Mouse (Mus musculus) hindbrain, embryonic 14.5 days (tissue): ENCODE data around the gene Copz1. TPM values are rescaled to one million over a fixed set of nuclear protein-coding genes. Genes with fewer than 3 reads are reported as not detected.

Source experiments
- ATAC-seq: fragments of 200-750 bp; cut with Nextera tagmentation; 2 replicates; pipeline ENCODE4 v1.8.0; 2017; ENCODE audit warnings: moderate number of reproducible peaks, mild to moderate bottlenecking, moderate TSS enrichment, moderate library complexity; ENCODE audit not compliant: low FRiP score
- DNase-seq: peaks from one replicate; pipeline ENCODE4 v3.0.0-alpha.2; 2015; ENCODE audit warnings: low spot score
- H3K27ac ChIP-seq: fragments of 300-500 bp; sonication (generic); 2 replicates; pipeline ENCODE4 v1.5.1; 2014; ENCODE audit warnings: mild to moderate bottlenecking, moderate library complexity
- H3K27me3 ChIP-seq: fragments of 300-500 bp; sonication (generic); 2 replicates; pipeline ENCODE4 v1.6.1; 2014; ENCODE audit warnings: mild to moderate bottlenecking, low read length, mixed read lengths; ENCODE audit not compliant: control insufficient read depth, insufficient read depth
- H3K36me3 ChIP-seq: fragments of 300-500 bp; sonication (generic); replicated peaks from 2 replicates; pipeline ENCODE4 v1.6.1; 2014; ENCODE audit not compliant: control insufficient read depth, insufficient read depth
- H3K4me1 ChIP-seq: fragments of 300-500 bp; sonication (generic); replicated peaks from 2 replicates; pipeline ENCODE4 v1.6.1; 2014; ENCODE audit warnings: antibody characterized with exemption, low read length, mixed read lengths; ENCODE audit not compliant: control insufficient read depth, insufficient read depth
- H3K4me2 ChIP-seq: fragments of 300-500 bp; sonication (generic); replicated peaks from 2 replicates; pipeline ENCODE4 v1.6.1; 2014; ENCODE audit warnings: mild to moderate bottlenecking, moderate library complexity
- H3K4me3 ChIP-seq: fragments of 300-500 bp; sonication (generic); replicated peaks from 2 replicates; pipeline ENCODE4 v1.5.1; 2014; ENCODE audit warnings: mild to moderate bottlenecking, low read length
- H3K9ac ChIP-seq: fragments of 300-500 bp; sonication (generic); 2 replicates; pipeline ENCODE4 v1.6.1; 2014
- H3K9me3 ChIP-seq: fragments of 300-500 bp; sonication (generic); 2 replicates; pipeline ENCODE4 v1.6.1; 2016; ENCODE audit warnings: low read length; ENCODE audit not compliant: control insufficient read depth
- WGBS: fragments of 180-500 bp; shearing (Covaris S2); extraction: QIAGEN DNeasy Blood & Tissue Kit; methylation state at CpG from one replicate; pipeline ENCODE4 v1.1.7; 2014; 5-methylcytosine and 5-hydroxymethylcytosine counted together
- polyA plus RNA-seq: library from polyadenylated mRNA; unstranded; fragments of >200 nt; fragmentation: Nextera tagmentation; extraction: Ambion mirVana; gene quantifications from 2 replicates; pipeline ENCODE4 v1.2.1, GENCODE M21; 2014

Copz1 gene
- polyA plus RNA-seq, 1 experiment from 2014 or later = 214 TPM

GRCm38 (mm10) chr15:103297313-103297712 lies 24.8 kb downstream of the Copz1 start:
- no peaks in the 10 kb centered on the region for H3K27me3 ChIP-seq
- no peaks in the 10 kb centered on the region for H3K9me3 ChIP-seq
- WGBS = 37% methylated on average over 6 of the region's 6 CpGs
- DNase-seq (no peak), ATAC-seq (no peak; the same call in 1 of the 2 replicates)
- peaks cover 71% of the 10 kb centered on the region for H3K4me1 ChIP-seq
- peak overlapping the region; percentile 98 for H3K27ac ChIP-seq
- H3K4me3 ChIP-seq = no peak overlapping the region
- peaks cover 24% of the 10 kb centered on the region for H3K36me3 ChIP-seq
- no peak overlapping the region for H3K4me2 ChIP-seq
- no peak overlapping the region; the same call in 1 of the 2 replicates for H3K9ac ChIP-seq

DNA sequence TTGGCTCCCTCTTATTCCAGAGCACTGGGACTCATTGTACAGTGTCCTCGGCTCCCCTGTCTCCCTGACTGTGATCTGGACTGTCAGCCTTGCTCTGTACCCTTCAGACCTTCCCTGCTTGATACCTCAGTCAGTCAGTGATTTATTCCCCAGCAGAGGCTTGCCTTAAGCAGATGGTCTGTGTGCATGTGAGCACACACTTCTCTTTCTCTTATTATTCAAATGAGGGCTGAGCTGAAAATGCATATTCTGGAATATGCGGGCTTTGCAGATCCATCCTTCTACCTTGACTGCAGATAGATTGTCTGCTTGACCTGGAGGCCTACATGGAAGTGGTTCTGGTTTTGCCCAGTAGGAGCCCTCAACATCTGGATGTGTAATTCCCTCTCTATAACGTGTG lies 25.5 kb downstream of the Copz1 start:
- H3K9ac ChIP-seq = 0 out of 2 replicates have a peak overlapping the region, but pooled peaks have one; percentile 5
- DNase-seq (no peak), ATAC-seq (no peak)
- H3K27ac ChIP-seq = peak overlapping the region; percentile 98
- H3K36me3 ChIP-seq = peaks cover 17% of the 10 kb centered on the region
- H3K4me3 ChIP-seq = no peak overlapping the region
- 42% methylated on average over 3 of the region's 3 CpGs for WGBS
- H3K4me1 ChIP-seq = peaks cover 78% of the 10 kb centered on the region
- H3K9me3 ChIP-seq = no peaks in the 10 kb centered on the region
- H3K4me2 ChIP-seq = 0 out of 2 replicates have a peak overlapping the region, but pooled peaks have one; percentile 12
- no peaks in the 10 kb centered on the region for H3K27me3 ChIP-seq

- ATAC-seq (no peak), DNase-seq (no peak)
- Histone ChIP-seq H3K27ac (peak overlapping the region; percentile 98), H3K4me3 (no peak overlapping the region), H3K9ac (peak overlapping the region; percentile 58), H3K4me1 (peaks cover 88% of the 10 kb centered on the region), H3K9me3 (no peaks in the 10 kb centered on the region), H3K36me3 (peaks cover 8% of the 10 kb centered on the region), H3K4me2 (peak overlapping the region; percentile 46), H3K27me3 (no peaks in the 10 kb centered on the region)
- WGBS = 72% methylated on average over 5 of the region's 5 CpGs
Observed at GRCm38 (mm10) chr15:103298861-103299616, 26.5 kb downstream of the Copz1 start.

GRCm38 (mm10) chr15:103299644-103300043 lies 27.1 kb downstream of the Copz1 start:
- Histone ChIP-seq H3K4me2 (peak overlapping the region; percentile 46), H3K4me1 (peaks cover 94% of the 10 kb centered on the region), H3K9ac (peak overlapping the region; percentile 58), H3K27me3 (no peaks in the 10 kb centered on the region), H3K27ac (peak overlapping the region; percentile 98), H3K36me3 (peaks cover 8% of the 10 kb centered on the region; the same call in 1 of the 2 replicates), H3K9me3 (no peaks in the 10 kb centered on the region), H3K4me3 (peak overlapping the region; percentile 12; the same call in 1 of the 2 replicates)
- WGBS = 12% methylated on average over 8 of the region's 8 CpGs
- DNase-seq (peak; percentile 52), ATAC-seq (no peak; the same call in 1 of the 2 replicates)

GRCm38 (mm10) chr15:103300067-103300471 lies 27.6 kb downstream of the Copz1 start:
- Histone ChIP-seq H3K9me3 (no peaks in the 10 kb centered on the region), H3K4me1 (peaks cover 97% of the 10 kb centered on the region), H3K4me3 (peak overlapping the region; percentile 12; the same call in 1 of the 2 replicates), H3K36me3 (peaks cover 8% of the 10 kb centered on the region; the same call in 1 of the 2 replicates), H3K4me2 (peak overlapping the region; percentile 46), H3K27me3 (no peaks in the 10 kb centered on the region), H3K9ac (peak overlapping the region; percentile 58), H3K27ac (peak overlapping the region; percentile 98)
- WGBS = 2% methylated on average over 18 of the region's 18 CpGs
- peak; percentile 69 for ATAC-seq
- peak; percentile 85 for DNase-seq

GRCm38 (mm10) chr15:103300560-103300959 lies 28.0 kb downstream of the Copz1 start:
- no peaks in the 10 kb centered on the region for H3K9me3 ChIP-seq
- WGBS = 8% methylated on average over 2 of the region's 2 CpGs
- DNase-seq (no peak), ATAC-seq (no peak)
- peaks cover 3% of the 10 kb centered on the region; the same call in 1 of the 2 replicates for H3K36me3 ChIP-seq
- no peaks in the 10 kb centered on the region for H3K27me3 ChIP-seq
- peak overlapping the region; percentile 98 for H3K27ac ChIP-seq
- H3K4me1 ChIP-seq = peaks cover 94% of the 10 kb centered on the region
- peak overlapping the region; percentile 58 for H3K9ac ChIP-seq
- H3K4me2 ChIP-seq = peak overlapping the region; percentile 46
- 0 out of 2 replicates have a peak overlapping the region, but pooled peaks have one; percentile 12 for H3K4me3 ChIP-seq

GRCm38 (mm10) chr15:103301046-103301445 lies 28.5 kb downstream of the Copz1 start:
- 11% methylated on average over 2 of the region's 2 CpGs for whole genome bisulfite sequencing
- no peaks in the 10 kb centered on the region; the same call in 1 of the 2 replicates for H3K36me3 ChIP-seq
- H3K4me2 ChIP-seq = peak overlapping the region; percentile 46
- peak overlapping the region; percentile 58 for H3K9ac ChIP-seq
- no peaks in the 10 kb centered on the region for H3K9me3 ChIP-seq
- DNase-seq (no peak), ATAC-seq (no peak)
- H3K27me3 ChIP-seq = no peaks in the 10 kb centered on the region
- no peak overlapping the region for H3K4me3 ChIP-seq
- peaks cover 94% of the 10 kb centered on the region for H3K4me1 ChIP-seq
- H3K27ac ChIP-seq = peak overlapping the region; percentile 98

DNA sequence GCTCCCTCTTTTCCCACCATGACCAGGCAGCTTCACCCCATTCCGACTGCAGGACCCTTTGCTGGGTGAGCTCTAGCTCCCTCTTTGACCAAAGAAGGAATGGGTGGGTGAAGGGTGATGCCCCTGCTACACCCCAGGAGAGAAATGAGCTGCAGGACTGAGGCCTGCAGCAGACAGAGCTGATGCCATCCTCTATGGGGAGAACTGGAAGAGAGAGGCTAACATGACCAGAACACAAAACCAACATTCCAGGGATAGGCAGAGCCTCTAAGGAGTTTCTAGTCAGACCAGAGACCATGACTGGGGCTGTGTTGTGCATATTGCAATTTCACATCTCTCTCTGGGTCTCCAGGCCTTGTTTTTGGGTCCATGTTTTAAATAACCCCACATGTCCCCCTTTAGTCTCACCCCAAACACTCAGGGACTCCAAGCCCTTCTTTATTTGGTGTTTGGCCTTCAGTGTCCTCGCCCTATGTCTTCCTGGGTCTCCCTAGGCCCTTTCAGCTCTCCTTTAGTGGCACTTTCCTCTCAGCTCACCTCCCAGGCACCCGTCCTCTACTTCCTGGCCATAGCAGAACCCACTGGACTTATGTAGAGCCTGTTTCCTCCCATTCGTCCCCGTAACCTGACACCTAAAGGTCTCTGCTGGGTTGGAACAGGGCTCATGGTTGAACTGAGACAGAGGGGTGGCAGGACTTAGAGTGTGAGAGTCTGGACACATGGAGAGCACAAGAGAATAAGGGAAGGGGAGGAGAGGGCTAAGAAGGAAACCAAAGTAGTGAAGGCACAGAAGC lies 29.2 kb downstream of the Copz1 start:
- H3K27me3 ChIP-seq = no peaks in the 10 kb centered on the region
- H3K4me3 ChIP-seq = no peak overlapping the region
- peak overlapping the region; percentile 39 for H3K9ac ChIP-seq
- no peaks in the 10 kb centered on the region; the same call in 1 of the 2 replicates for H3K36me3 ChIP-seq
- 34% methylated on average over 5 of the region's 5 CpGs for WGBS
- H3K4me2 ChIP-seq = no peak overlapping the region
- DNase-seq = no peak
- no peaks in the 10 kb centered on the region for H3K9me3 ChIP-seq
- H3K27ac ChIP-seq = peak overlapping the region; percentile 98
- no peak for ATAC-seq
- peaks cover 92% of the 10 kb centered on the region for H3K4me1 ChIP-seq
